Mouse (Mus musculus) stomach, postnatal 0 days (tissue): ENCODE measurements around the gene Nhs. TPM values are rescaled to one million over a fixed set of nuclear protein-coding genes. Genes with fewer than 3 reads are reported as not detected.
A peak's percentile ranks its signal among the peaks of the same experiment; 100 is the strongest.

Source experiments
- ATAC-seq: fragments of 200-750 bp; cut with Nextera tagmentation; 2 replicates; pipeline ENCODE4 v1.8.0; 2017; ENCODE audit not compliant: low FRiP score, low TSS enrichment
- DNase-seq: peaks from one replicate; pipeline ENCODE4 v3.0.0-alpha.2; 2016; ENCODE audit warnings: low spot score
- H3K27ac ChIP-seq: fragments of 300-500 bp; sonication (generic); replicated peaks from 2 replicates; pipeline ENCODE4 v1.5.1; 2014; ENCODE audit warnings: mild to moderate bottlenecking, control low read depth
- H3K27me3 ChIP-seq: fragments of 300-500 bp; sonication (generic); 2 replicates; pipeline ENCODE4 v1.6.1; 2014; ENCODE audit warnings: low read length; ENCODE audit not compliant: control insufficient read depth, insufficient read depth
- H3K36me3 ChIP-seq: fragments of 300-500 bp; sonication (generic); 2 replicates; pipeline ENCODE4 v1.6.1; 2014; ENCODE audit warnings: low read length, mixed read lengths; ENCODE audit not compliant: control insufficient read depth, insufficient read depth
- H3K4me1 ChIP-seq: fragments of 300-500 bp; sonication (generic); replicated peaks from 2 replicates; pipeline ENCODE4 v1.6.1; 2014; ENCODE audit warnings: antibody characterized with exemption; ENCODE audit not compliant: control insufficient read depth, insufficient read depth
- H3K4me2 ChIP-seq: fragments of 300-500 bp; sonication (generic); replicated peaks from 2 replicates; pipeline ENCODE4 v1.6.1; 2014; ENCODE audit warnings: low read depth, mild to moderate bottlenecking, control low read depth, moderate library complexity
- H3K4me3 ChIP-seq: fragments of 300-500 bp; sonication (generic); 2 replicates; pipeline ENCODE4 v1.5.1; 2014; ENCODE audit warnings: low read depth, low read length, control low read depth
- H3K9ac ChIP-seq: fragments of 300-500 bp; sonication (generic); 2 replicates; pipeline ENCODE4 v1.6.1; 2014; ENCODE audit warnings: mild to moderate bottlenecking, low read length, control low read depth, mixed read lengths
- H3K9me3 ChIP-seq: fragments of 300-500 bp; sonication (generic); 2 replicates; pipeline ENCODE4 v1.6.1; 2016; ENCODE audit warnings: low read length; ENCODE audit not compliant: control insufficient read depth
- CTCF ChIP-seq: IDR thresholded peaks from 2 replicates; pipeline ENCODE4 v1.5.1; 2016; ENCODE audit warnings: antibody characterized with exemption, low read depth, mild to moderate bottlenecking, moderate library complexity
- EP300 ChIP-seq: optimal IDR thresholded peaks from 2 replicates; pipeline ENCODE3; 2016; ENCODE audit warnings: antibody characterized with exemption
- WGBS: fragments of 180-500 bp; shearing (Covaris S2); extraction: QIAGEN DNeasy Blood & Tissue Kit; methylation state at CpG from one replicate; pipeline ENCODE4 v1.1.7; 2014; 5-methylcytosine and 5-hydroxymethylcytosine counted together
- polyA plus RNA-seq: library from polyadenylated mRNA; unstranded; fragments of >200 nt; fragmentation: Nextera tagmentation; extraction: Ambion mirVana; gene quantifications from 2 replicates; pipeline ENCODE4 v1.2.1, GENCODE M21; 2015

The Nhs gene
- polyA plus RNA-seq, 1 experiment from 2014 or later = 0.57 TPM

DNA sequence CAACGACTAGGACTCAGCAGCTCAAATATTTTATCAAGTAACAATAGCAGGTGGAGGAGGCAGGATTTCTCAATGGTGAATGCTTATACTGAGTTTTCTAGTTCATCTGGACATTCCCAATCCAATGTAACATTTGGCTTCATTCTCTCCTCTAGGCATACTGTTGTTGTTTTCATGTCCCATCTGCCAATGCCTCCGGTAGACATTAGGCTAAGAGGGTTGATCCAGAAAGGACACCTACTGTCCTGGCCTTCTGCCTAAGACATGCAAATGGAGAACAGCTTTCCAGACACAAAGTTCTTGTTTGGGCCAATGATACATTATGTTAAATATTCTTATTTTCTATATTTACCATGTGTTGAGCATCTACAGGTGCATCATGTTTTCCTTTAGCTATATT is 236.9 kb downstream of the Nhs start:
- DNase-seq = no peak
- Histone ChIP-seq H3K36me3 (no peaks in the 10 kb centered on the region), H3K27me3 (no peaks in the 10 kb centered on the region), H3K4me2 (no peak overlapping the region), H3K9me3 (no peaks in the 10 kb centered on the region), H3K27ac (no peak overlapping the region), H3K4me3 (no peak overlapping the region), H3K9ac (no peak overlapping the region), H3K4me1 (no peaks in the 10 kb centered on the region)
- WGBS = 85% methylated on average over 2 of the region's 2 CpGs
- no peak for ATAC-seq
- TF ChIP-seq EP300 = no peak
- TF ChIP-seq CTCF = no peak

DNA sequence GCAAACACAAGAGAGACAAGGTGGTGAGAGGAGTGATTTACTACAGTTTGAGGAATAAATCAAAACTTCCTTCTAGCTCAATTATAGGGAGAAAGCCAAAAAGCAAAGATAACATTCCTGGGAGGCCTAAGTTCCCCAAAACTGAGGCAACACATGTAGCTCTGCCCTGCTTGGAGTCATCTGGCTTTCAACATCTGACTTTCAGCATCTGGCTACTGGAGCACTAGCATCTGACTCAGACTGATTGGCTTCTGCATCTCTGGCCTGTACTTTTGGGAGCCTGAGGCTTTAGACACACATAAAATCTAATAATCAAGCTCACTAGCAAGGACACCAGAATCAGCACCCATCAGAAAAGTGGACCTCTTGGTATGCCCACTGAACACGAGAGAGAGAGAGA is 237.9 kb downstream of the Nhs start:
- no peak overlapping the region for H3K4me3 ChIP-seq
- H3K9ac ChIP-seq = no peak overlapping the region
- no peak for ATAC-seq
- H3K4me2 ChIP-seq = no peak overlapping the region
- H3K27me3 ChIP-seq = no peaks in the 10 kb centered on the region
- TF ChIP-seq EP300 (no peak), CTCF (no peak)
- H3K27ac ChIP-seq = no peak overlapping the region
- no peaks in the 10 kb centered on the region for H3K4me1 ChIP-seq
- DNase-seq = no peak
- H3K36me3 ChIP-seq = no peaks in the 10 kb centered on the region
- no peaks in the 10 kb centered on the region for H3K9me3 ChIP-seq
- WGBS = 67% methylated on average over 1 of the region's 1 CpGs

DNA sequence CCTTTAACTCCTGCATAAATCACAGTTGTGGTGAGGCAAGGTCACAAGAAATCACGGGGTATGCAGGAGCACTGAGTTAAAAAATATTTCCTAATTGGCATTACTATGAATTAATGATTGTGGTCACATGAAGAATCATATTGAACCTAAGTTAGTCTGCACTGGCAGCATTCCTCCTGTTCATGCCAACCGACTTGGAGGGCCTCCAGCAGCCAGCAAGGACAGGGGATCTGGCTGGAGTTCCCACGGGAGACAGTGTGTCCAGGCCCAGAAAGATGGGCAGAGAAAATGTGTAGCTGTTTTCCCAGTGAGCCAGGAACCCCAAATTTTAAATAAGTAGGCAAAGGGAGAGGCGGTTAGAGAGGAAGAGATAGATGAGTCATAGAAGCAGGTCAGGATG is 249.6 kb downstream of the Nhs start:
- Histone ChIP-seq H3K4me2 (no peak overlapping the region), H3K27me3 (no peaks in the 10 kb centered on the region), H3K9ac (no peak overlapping the region), H3K4me3 (no peak overlapping the region), H3K4me1 (no peaks in the 10 kb centered on the region), H3K9me3 (no peaks in the 10 kb centered on the region), H3K36me3 (no peaks in the 10 kb centered on the region), H3K27ac (no peak overlapping the region)
- TF ChIP-seq CTCF (no peak), EP300 (no peak)
- WGBS = 61% methylated on average over 4 of the region's 4 CpGs
- no peak for DNase-seq
- ATAC-seq = no peak

DNA sequence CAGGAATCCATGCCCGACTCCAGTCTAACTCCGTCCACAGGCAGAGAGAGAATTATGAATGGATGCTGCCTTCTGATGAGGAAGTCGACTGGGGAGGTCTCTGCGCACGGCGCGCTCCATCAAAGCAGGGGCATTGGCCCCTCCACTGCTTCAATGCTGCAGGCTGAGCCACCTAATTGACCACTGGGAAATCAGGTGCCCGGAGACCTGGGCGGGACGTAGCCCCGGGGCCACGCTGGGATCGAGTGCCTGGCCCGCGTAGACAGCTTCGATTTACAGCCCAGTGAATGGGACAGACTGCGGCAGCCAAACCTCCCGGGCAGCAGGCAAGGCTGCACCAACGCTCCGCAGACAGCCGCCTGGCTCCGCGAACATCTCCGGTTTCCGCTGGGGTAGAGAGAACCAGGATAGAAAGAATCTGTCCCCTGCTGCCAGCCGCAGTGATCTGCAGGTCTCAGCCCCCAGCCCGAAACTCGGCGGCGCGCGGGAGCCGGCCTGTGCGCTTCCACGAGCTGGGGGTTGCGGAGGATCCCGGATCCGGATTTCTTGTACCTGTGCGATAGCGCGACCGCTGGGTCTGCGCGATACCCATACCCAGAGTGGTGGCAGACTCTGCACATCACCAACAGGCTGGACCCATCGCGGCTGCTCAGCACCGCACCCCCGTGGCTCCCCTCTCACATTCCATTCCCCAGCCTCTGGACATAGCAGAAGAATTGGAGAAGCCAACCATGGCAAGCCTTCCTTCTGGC is 250.7 kb downstream of the Nhs start:
- H3K9ac ChIP-seq = no peak overlapping the region

DNA sequence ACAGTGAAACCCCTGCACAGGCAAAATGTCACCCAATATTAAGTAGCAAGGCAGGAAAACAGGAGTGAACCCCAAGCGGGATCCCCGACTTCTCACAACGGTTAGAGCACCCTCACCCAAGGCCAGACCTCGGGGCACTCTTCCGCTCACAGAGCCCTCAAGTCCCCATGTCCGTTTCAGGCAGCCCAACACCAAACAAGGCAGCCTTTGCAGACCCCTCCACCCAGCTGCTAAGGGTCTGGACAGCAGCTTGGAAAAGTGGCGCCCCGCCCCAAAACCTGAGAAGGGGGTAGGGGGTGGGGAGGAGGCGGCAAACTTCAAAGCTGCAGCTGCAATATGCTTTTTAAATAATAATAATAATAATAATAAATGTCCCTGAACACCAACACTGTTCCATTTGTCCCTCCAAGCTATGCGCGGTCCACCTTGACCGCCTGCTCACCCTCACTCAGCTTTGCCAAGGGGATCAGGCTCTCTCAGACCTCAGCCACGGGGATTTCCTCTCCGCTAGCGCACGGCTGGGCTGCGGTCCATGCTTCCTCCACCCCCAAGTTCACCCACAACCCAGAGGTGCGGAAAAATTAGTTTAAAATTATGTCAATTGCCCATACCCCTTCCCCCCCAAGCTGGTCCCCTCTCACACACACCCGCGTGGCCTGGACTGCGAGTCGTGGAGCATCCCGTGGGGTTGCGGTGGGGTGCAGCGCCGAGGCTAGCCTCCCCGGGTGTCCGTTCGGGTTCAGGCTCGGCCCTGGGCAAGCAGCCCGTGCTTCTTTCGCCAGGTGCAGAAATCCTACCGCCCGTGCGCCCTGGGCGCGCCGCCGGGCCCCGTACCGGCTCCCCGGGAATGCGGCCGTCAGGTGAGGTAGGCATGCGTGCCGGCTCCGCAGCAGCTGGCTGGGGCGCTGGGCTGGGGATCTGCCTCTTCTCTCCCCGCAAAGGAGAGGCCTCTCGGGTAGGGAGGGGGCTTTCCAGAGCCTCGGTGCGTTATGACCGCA is 251.6 kb downstream of the Nhs start:
- TF ChIP-seq CTCF (no peak), EP300 (no peak)
- ATAC-seq (no peak), DNase-seq (peak; percentile 18)
- no peaks in the 10 kb centered on the region for H3K36me3 ChIP-seq
- no peak overlapping the region for H3K9ac ChIP-seq
- no peaks in the 10 kb centered on the region for H3K27me3 ChIP-seq
- peak overlapping the region; percentile 36 for H3K4me3 ChIP-seq
- H3K9me3 ChIP-seq = no peaks in the 10 kb centered on the region
- H3K4me2 ChIP-seq = peak overlapping the region; percentile 60
- H3K4me1 ChIP-seq = no peaks in the 10 kb centered on the region
- H3K27ac ChIP-seq = no peak overlapping the region
- 34% methylated on average over 47 of the region's 53 CpGs for WGBS

More for the DNA sequence above, 250.7 kb downstream of the Nhs start:
- no peak for ATAC-seq
- no peak for DNase-seq
- no peaks in the 10 kb centered on the region for H3K9me3 ChIP-seq
- H3K4me3 ChIP-seq = peak overlapping the region; percentile 36
- no peaks in the 10 kb centered on the region for H3K4me1 ChIP-seq
- 20% methylated on average over 48 of the region's 48 CpGs for WGBS
- no peaks in the 10 kb centered on the region for H3K36me3 ChIP-seq
- TF ChIP-seq EP300 (no peak), CTCF (0 out of 2 replicates have a peak, but pooled peaks have one; percentile 19)
- no peak overlapping the region for H3K27ac ChIP-seq
- no peaks in the 10 kb centered on the region for H3K27me3 ChIP-seq
- H3K4me2 ChIP-seq = peak overlapping the region; percentile 60
